Mouse (Mus musculus): ENCODE data around the gene Bnc2.

Gene Bnc2

GRCm38 (mm10) chr4:84411431-84411830, 263.6 kb downstream of the Bnc2 start:
- no peak for DNase-seq

DNA sequence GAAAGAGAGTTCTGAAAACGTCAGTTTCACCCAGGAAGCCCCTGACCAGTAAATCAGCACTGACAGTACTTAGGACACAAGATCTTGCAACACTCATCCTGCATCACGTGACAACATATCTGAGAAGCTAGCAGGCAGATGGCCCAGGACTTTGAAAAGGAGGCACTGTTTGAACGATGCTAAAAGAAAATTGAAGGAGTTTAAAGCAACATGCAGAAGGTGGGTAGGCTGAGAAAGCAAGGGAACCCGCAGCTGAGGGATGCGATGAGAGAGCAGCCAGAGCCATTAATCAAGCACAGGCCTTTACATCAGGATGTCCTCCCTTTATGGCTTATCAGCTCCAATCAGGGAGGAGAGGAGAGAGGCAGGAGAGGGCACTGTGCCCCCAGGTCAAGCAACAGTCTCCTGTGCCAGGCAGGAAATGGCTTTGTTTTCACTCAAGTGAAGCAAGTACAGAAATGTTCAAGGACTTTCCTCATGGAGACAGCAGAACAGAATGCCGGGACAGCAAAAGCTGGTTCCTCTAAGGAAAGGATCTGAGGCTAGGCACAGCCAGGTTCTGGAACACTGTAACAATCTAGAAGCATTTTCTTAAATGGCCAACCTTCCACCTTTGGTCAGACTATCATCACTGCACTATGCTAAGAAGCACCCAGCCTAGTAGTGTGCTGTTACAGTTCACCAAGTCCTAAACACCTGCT, 267.6 kb downstream of the Bnc2 start:
- DNase-seq = peak; percentile 8 to 37

GRCm38 (mm10) chr4:84403356-84404145, 271.5 kb downstream of the Bnc2 start:
- no peak for DNase-seq

GRCm38 (mm10) chr4:84388991-84389390, 286.1 kb downstream of the Bnc2 start:
- no peak for DNase-seq

DNA sequence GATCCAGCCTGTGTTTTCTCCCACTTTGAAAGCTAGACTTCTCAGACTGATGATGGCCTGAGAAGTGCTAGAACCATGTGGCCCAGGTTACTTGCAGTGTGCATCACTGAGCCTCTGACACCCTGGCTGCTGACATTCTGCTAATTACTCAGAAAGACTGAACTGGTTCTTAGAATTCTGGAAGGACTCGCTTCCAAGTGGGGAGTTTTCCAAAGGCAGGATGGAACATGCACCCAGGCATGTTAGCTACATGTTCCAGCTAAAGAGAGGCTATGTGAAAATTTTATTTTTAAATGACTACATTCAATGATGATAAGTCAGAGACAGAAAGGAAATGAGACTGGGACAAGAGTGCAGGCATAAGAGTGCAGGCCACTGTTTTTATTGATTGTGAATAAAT, 289.9 kb downstream of the Bnc2 start:
- no peak for DNase-seq

DNA sequence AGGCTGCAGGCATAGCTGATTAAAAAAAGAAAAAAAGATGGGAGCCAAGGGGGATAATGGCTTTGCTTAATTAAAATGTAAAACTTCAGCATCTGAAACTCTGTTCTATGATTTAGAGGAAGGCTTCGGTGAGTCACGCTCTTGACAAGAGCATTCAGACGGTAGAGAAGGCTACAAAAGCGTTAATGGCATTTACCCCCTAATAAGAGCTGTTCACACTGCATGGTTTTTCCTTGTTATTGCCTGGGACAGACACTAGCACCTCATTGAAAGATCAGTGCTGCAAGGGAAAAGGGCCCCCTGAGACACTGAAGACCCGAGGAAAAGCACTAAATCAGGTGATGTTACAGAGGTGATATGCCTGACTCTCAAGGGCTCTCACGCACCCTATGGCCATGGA, 295.8 kb downstream of the Bnc2 start:
- no peak for DNase-seq

DNA sequence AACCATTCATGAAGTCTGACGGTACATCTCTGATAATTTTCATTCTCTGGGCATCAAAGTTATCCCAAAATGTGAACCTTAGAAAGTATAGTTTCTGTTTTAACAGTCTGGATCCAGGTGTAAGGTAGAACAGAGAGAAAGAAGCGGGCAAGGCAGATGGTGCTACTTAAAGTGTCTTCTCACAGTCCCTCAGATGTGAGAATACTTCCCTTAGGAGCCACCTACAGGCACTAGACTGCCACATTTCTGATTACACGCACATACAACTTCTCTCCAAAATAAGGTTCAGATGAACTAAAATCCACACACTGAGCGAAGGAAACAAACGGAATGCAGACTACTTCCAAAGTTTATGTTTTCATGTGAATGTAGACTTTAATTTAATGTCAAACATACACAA, 297.6 kb downstream of the Bnc2 start:
- no peak for DNase-seq

- peak; percentile 19 to 73 for DNase-seq
Measured at GRCm38 (mm10) chr4:84362337-84362823, 312.7 kb downstream of the Bnc2 start.

GRCm38 (mm10) chr4:84361165-84361564, 313.9 kb downstream of the Bnc2 start:
- no peak for DNase-seq

GRCm38 (mm10) chr4:84359996-84360395, 315.1 kb downstream of the Bnc2 start:
- no peak for DNase-seq

DNA sequence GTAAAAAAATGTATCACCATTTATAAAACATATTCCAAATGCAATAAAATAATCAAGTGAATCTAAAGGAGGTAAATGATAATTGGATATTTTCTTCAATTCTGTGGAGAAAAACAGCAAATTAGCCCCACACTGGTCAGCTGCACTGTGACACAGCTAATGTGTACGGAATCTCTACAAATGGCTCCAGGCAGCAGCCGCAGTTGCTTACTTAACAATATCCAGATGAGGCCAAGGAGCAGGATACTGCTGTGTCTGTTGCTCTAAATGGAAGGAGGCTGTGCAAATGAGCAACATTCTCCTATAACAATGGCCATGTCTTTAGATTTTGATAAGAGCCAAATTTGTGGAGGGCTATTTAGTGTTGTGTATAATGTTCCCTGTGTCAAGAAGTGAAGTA, 316.9 kb downstream of the Bnc2 start:
- no peak for DNase-seq

GRCm38 (mm10) chr4:84357382-84357781, 317.7 kb downstream of the Bnc2 start:
- no peak for DNase-seq

GRCm38 (mm10) chr4:84356468-84357153, 318.5 kb downstream of the Bnc2 start:
- no peak for DNase-seq

- DNase-seq = no peak
Measured at GRCm38 (mm10) chr4:84352656-84353055, 322.4 kb downstream of the Bnc2 start.

- DNase-seq = no peak
Measured at GRCm38 (mm10) chr4:84349536-84349935, 325.5 kb downstream of the Bnc2 start.

- DNase-seq = no peak
Measured at GRCm38 (mm10) chr4:84339172-84339571, 335.9 kb downstream of the Bnc2 start.

GRCm38 (mm10) chr4:84331995-84332394, 343.1 kb downstream of the Bnc2 start:
- DNase-seq = no peak

DNA sequence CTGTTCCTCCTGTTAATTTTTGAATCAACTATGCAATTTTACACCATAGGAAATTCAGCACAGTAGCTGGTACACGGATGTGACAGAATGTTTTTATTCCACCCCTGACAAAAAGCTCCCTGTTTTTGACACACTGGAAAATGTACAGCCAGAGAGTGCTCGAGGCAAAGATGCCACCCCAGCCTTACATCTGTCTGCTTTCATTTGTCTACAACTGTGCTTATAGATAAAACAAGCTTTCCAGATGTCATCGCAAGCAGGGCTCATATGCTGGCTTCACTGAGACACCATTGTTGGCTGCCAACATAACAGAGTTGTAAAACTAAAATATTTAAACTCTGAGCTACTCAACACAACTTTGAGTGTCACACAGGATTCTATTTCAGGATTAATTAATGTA, 343.6 kb downstream of the Bnc2 start:
- DNase-seq = no peak

- no peak for DNase-seq
Measured at GRCm38 (mm10) chr4:84330509-84330908, 344.6 kb downstream of the Bnc2 start.

- DNase-seq = no peak
Measured at GRCm38 (mm10) chr4:84329651-84330050, 345.4 kb downstream of the Bnc2 start.

DNA sequence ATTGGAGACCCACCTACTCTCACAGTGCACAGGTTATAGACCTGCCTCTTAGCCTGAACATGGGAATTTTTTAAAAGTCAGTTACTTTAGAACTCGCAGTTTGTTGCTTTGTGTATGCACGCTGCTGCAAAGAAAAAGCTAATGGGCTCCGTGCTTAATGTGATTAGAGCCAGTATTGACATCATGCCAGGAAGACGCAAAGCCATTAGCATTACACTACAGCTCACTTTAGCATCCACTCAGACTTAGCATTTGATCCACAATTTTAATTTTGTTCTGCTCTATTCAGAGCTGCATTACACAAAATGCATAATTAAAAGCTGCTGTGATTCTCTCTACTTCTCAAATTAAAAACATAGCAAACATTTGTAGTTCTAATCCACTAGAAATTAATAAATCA, 350.7 kb downstream of the Bnc2 start:
- no peak for DNase-seq

- DNase-seq = no peak
Measured at GRCm38 (mm10) chr4:84321598-84321997, 353.5 kb downstream of the Bnc2 start.

DNA sequence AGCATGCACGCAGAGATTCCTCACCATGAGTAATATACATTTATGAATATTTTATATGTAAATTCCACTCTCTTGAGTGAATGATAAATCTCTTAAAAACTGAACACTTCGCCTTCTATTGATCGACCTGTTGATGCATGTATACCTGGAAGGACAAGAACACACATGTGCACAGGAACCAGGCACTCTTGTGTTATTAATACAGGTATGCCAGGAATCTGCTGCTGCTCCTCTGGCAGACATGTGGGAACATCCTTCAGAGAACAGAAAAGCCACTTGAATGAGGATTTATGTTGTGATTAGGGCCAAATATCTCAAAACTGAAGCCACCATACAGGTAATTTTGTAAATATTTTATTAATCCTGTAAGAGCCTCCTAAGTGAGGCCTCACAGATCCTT, 357.7 kb downstream of the Bnc2 start:
- DNase-seq = no peak

DNA sequence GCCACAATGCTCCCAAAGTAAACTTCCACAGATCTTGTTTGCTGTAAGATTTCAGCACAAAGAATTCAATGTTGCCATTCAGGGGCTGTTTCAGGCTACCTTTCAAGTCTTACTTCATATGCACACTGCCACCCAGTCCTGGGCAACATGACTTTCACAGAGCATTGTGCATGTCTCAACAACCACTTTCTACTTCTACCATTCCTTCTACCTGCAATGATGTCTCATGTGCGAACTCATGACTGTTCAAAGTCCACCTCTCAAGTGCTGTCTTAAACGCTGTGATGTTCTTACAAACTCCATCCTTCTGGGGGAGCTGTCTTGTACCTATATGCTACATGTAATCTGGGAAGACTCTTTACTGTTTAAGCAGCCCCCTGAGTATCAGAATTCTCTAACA, 363.7 kb downstream of the Bnc2 start:
- no peak for DNase-seq

Data from lung, postnatal 4 days (tissue).